Mouse (Mus musculus) v-Abl transformed pro-B cells (cell line): ENCODE results near the gene Med27.

Experiments
- in situ Hi-C, 2 experiments: fragments of 400-800 bp; cut with MboI; formaldehyde crosslinking; loops; one replicate each; pipeline ENCODE4 v1.15.1; 2025; ENCODE audit not compliant: unreplicated experiment in 2 of 2

Gene Med27

GRCm38 (mm10) chr2:29391086-29391485 lies 44.5 kb downstream of the Med27 start:
- in situ Hi-C loops: no loop called here

- in situ Hi-C loops: no loop called here
These were observed 45.4 kb downstream of the Med27 start for GRCm38 (mm10) chr2:29391996-29392395.

GRCm38 (mm10) chr2:29400234-29400633 lies 53.6 kb downstream of the Med27 start:
- in situ Hi-C loops: no loop called here

- in situ Hi-C loops: no loop called here
These were observed 54.2 kb downstream of the Med27 start for GRCm38 (mm10) chr2:29400812-29401211.

GRCm38 (mm10) chr2:29401868-29402267 lies 55.2 kb downstream of the Med27 start:
- in situ Hi-C loops: no loop called here

GRCm38 (mm10) chr2:29402550-29403076 lies 56.0 kb downstream of the Med27 start:
- in situ Hi-C loops: no loop called here

GRCm38 (mm10) chr2:29403799-29404530 lies 57.3 kb downstream of the Med27 start:
- in situ Hi-C loops: no loop called here

GRCm38 (mm10) chr2:29404931-29405330 lies 58.3 kb downstream of the Med27 start:
- in situ Hi-C loops: no loop called here

GRCm38 (mm10) chr2:29405848-29406247 lies 59.2 kb downstream of the Med27 start:
- in situ Hi-C loops: no loop called here

GRCm38 (mm10) chr2:29407350-29407749 lies 60.7 kb downstream of the Med27 start:
- in situ Hi-C loops: no loop called here

- in situ Hi-C loops: no loop called here
These were observed 61.1 kb downstream of the Med27 start for GRCm38 (mm10) chr2:29407764-29408163.

GRCm38 (mm10) chr2:29410884-29411283 lies 64.3 kb downstream of the Med27 start:
- in situ Hi-C loops: loop anchor here in 1 of 2 experiments (5.0 kb wide), 1 partner anchor 214 kb away; no protein-coding TSS in a partner anchor

- in situ Hi-C loops: loop anchor here in 1 of 2 experiments (5.0 kb wide), 1 partner anchor 215 kb away; no protein-coding TSS in a partner anchor
These were observed 65.8 kb downstream of the Med27 start for GRCm38 (mm10) chr2:29412458-29412857.

- in situ Hi-C loops: loop anchor here in 1 of 2 experiments (5.0 kb wide), 1 partner anchor 216 kb away; no protein-coding TSS in a partner anchor
These were observed 66.8 kb downstream of the Med27 start for GRCm38 (mm10) chr2:29413259-29413993.

GRCm38 (mm10) chr2:29414852-29415473 lies 68.3 kb downstream of the Med27 start:
- in situ Hi-C loops: loop anchor here in 1 of 2 experiments (5.0 kb wide), 1 partner anchor 218 kb away; no protein-coding TSS in a partner anchor

GRCm38 (mm10) chr2:29418498-29418897 lies 71.9 kb downstream of the Med27 start:
- in situ Hi-C loops: no loop called here

- in situ Hi-C loops: no loop called here
These were observed 72.8 kb downstream of the Med27 start for GRCm38 (mm10) chr2:29419434-29419833.

GRCm38 (mm10) chr2:29419946-29420345 lies 73.3 kb downstream of the Med27 start:
- in situ Hi-C loops: no loop called here

- in situ Hi-C loops: no loop called here
These were observed 75.7 kb downstream of the Med27 start for GRCm38 (mm10) chr2:29422126-29422840.

GRCm38 (mm10) chr2:29423059-29423458 lies 76.4 kb downstream of the Med27 start:
- in situ Hi-C loops: no loop called here
